Mouse (Mus musculus): ENCODE measurements around the gene Cacng3.

GRCm38 (mm10) chr7:122656671-122657070 lies 13.6 kb upstream of the Cacng3 start:
- TF ChIP-seq TAL1 (IDR thresholded peaks at IDR 0.05; ENCODE audit: low read length) (no peak), GATA1 (IDR thresholded peaks at IDR 0.05; ENCODE audit: low read length) (no peak)

Data from erythroblast, embryonic 14.5 days (primary cell).